Mouse (Mus musculus) T-cell, adult 66 days (primary cell): ENCODE data around the gene Tef. TPM values are rescaled to one million over a fixed set of nuclear protein-coding genes. Genes with fewer than 3 reads are reported as not detected.

Source experiments
- total RNA-seq, 2 experiments: library from RNA; stranded (reverse); gene quantifications; 3 replicates in 1 of 2; 4 replicates in 1 of 2; pipeline ENCODE4 v1.2.4; 2023

Tef gene
- total RNA-seq, result 10 to 100 TPM; 23.9 to 30.2 TPM

GRCm38 (mm10) chr15:81802001-81802890 is at the start of gene Tef:
TSS of gene Tef (plus strand) at chr15:81802421.

GRCm38 (mm10) chr15:81858517-81859329 is 56.5 kb downstream of the Tef start, which contains the start of gene Tob2:
TSS of gene Tob2 (minus strand) at chr15:81858796.

DNA sequence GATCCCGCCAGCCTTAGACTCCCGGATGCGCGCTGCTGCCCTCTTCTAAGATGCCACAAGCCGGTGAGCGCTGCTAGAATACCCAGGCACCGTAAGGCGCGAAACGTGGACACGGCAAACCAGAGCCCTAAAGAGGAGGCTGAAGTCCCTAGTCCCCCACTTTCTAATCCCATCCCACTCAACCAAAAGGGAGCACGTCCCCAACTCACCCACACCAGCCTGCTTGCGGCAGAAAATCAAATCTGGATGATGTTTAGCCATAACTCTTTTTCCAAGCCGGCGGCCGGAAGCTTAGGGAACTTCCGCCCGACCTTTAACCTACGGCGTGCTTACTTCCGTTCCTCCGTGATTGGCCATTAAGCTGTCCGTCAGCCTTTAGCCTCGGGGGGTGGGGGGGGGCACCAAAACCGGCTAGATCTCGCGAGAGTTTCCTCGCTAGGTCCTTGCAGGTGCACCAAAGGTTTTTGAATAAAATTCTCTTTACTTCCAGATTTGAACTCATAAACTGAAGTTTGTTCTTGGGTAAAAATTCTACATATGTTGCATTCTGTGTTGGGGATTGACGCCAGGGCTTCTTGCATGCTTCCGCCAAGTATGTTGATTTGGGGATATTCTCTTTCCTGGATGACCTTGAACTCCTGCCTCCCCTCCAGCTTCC is 69.5 kb downstream of the Tef start, which contains the start of gene Phf5a:
Gene Phf5a (minus strand): TSS at position 308 of the 658 bp plus-strand sequence.

DNA sequence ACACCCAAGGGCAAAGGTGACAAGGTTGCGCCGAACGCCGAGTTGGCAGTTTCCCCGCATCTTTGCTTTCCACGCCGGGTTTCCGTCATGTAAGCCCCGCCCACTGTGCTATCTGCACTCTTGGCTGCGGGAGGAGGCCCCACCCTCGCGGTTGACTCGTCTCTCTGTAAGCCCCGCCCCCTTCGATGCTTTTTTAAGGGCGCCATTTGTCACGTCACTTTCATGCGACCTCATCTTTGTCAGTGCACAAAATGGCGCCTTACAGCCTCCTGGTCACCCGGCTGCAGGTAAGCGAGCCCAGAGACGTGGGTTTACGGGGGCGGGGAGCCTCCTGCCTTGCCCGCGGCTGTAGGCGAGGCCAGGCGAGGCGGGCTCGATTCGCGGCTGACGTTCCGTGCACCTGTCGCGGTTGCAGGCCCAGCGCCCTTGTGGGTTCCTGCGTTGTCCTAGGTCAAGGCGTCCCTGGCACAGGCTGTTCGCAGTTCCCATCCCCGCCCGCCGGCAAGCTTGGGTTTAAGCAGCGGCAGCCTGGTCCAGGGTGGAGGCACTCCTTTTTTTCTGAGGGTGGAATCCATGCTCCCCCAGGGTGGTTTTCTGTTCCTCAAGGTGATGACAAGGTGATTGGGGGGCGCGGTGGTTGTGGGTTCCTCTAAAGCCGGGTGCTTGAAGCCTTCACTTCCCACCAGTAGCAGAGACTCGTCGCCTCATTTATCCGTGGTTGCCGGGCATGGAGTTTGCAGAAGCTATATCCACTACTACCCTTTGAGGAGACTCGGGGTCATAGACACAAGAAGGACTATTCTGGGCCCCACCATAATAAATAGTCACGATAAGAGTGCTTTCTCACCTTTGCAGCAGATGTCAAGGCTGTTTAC is 70.3 kb downstream of the Tef start, which contains the start of gene Aco2:
Gene Aco2 (plus strand): TSS at position 48 of the 875 bp plus-strand sequence.

Other genes starting within 250 kb of the Tef start
- 100 to 1,000 TPM; 152 to 163 TPM for gene Ep300, start 217.1 kb upstream of the Tef start, total RNA-seq
- gene L3mbtl2, start 138.5 kb upstream of the Tef start, total RNA-seq, result 10 to 100 TPM; 48.9 to 51.0 TPM
- gene Chadl, start 105.1 kb upstream of the Tef start, total RNA-seq, result under 1 TPM; 0.61 to 0.83 TPM
- 10 to 100 TPM; 23.9 to 25.4 TPM for gene Zc3h7b, start 57.4 kb upstream of the Tef start, total RNA-seq
- gene Rangap1, start 56.9 kb upstream of the Tef start, total RNA-seq, result 100 to 1,000 TPM in 1 of 2 experiments, 10 to 100 TPM in 1; 86.2 to 102 TPM
- 10 to 100 TPM; 69.8 to 93.5 TPM for gene Tob2, start 56.4 kb downstream of the Tef start, total RNA-seq
- 10 to 100 TPM; 49.6 to 67.5 TPM for gene Phf5a, start 69.5 kb downstream of the Tef start, total RNA-seq
- gene Aco2, start 69.9 kb downstream of the Tef start, total RNA-seq, result 100 to 1,000 TPM; 142 to 155 TPM
- gene Polr3h, start 123.8 kb downstream of the Tef start, total RNA-seq, result 10 to 100 TPM; 13.7 to 14.7 TPM
- gene Csdc2, start 134.3 kb downstream of the Tef start, total RNA-seq, result not detected
- gene Pmm1, start 158.5 kb downstream of the Tef start, total RNA-seq, result 10 to 100 TPM; 24.9 to 30.5 TPM
- not detected for gene 1700029P11Rik, start 178.1 kb downstream of the Tef start, total RNA-seq
- 10 to 100 TPM; 29.9 to 30.8 TPM for gene Xrcc6, start 185.4 kb downstream of the Tef start, total RNA-seq
- gene Desi1, start 231.4 kb downstream of the Tef start, total RNA-seq, result 10 to 100 TPM; 24.7 to 25.5 TPM
- 100 to 1,000 TPM; 106 to 113 TPM for gene Snu13, start 245.2 kb downstream of the Tef start, total RNA-seq